19 mouse cellular contexts compared by ENCODE assay signal in genomic region chr8:122817724-122818496, GRCm38 (mm10). TPM values are rescaled to one million over a fixed set of nuclear protein-coding genes. Genes with fewer than 3 reads are reported as not detected.
DNase-seq lines count a peak whose midpoint lies in the region; ATAC-seq and TF ChIP-seq lines count a peak whose summit lies in the region.
"Had no signal": no experiment of that assay in that cellular context is flagged by ENCODE, and none has a peak within 500 bp of the region (broad histone marks: within the 10 kb centered on the region; RNA-seq: fewer than 3 reads in every experiment).

No protein-coding gene starts in this region.

- H3K36me3 ChIP-seq in hindbrain, embryonic 10.5 days, result peaks cover 19% of the 10 kb centered on the region
- no peaks in the 10 kb centered on the region for H3K36me3 ChIP-seq in hindbrain, postnatal 0 days (ENCODE audit: insufficient read depth, low read length)
- no peaks in the 10 kb centered on the region; the same call in 1 of the 2 replicates for H3K36me3 ChIP-seq in midbrain, embryonic 11.5 days (ENCODE audit: control insufficient read depth, insufficient read depth, low read length)
- H3K36me3 ChIP-seq in midbrain, postnatal 0 days (ENCODE audit: insufficient read depth, low read length), result peaks cover 9% of the 10 kb centered on the region
- peaks cover 29% of the 10 kb centered on the region for H3K36me3 ChIP-seq in limb, embryonic 13.5 days

- TF ChIP-seq CTCF in hindbrain, postnatal 0 days (IDR thresholded peaks at IDR 0.05; ENCODE audit: low read depth), result no peak
- TF ChIP-seq CTCF in midbrain, postnatal 0 days (IDR thresholded peaks at IDR 0.05), result no peak

- H3K4me2 ChIP-seq in hindbrain, postnatal 0 days (ENCODE audit: low read depth, low read length), result no peak overlapping the region
- H3K4me2 ChIP-seq in midbrain, embryonic 11.5 days, result no peak overlapping the region
- H3K4me2 ChIP-seq in midbrain, postnatal 0 days (ENCODE audit: low read depth, low read length, poor library complexity, severe bottlenecking), result no peak overlapping the region
- no peak overlapping the region for H3K4me2 ChIP-seq in limb, embryonic 13.5 days (replicated peaks)

- H3K27ac ChIP-seq in hindbrain, embryonic 10.5 days, result peak overlapping the region; percentile 67
- no peak overlapping the region for H3K27ac ChIP-seq in hindbrain, postnatal 0 days
- peak overlapping the region; percentile 14; the same call in 1 of the 2 replicates for H3K27ac ChIP-seq in midbrain, embryonic 11.5 days (ENCODE audit: low read depth, low read length)
- H3K27ac ChIP-seq in midbrain, postnatal 0 days (ENCODE audit: low read depth, low read length), result no peak overlapping the region
- H3K27ac ChIP-seq in limb, embryonic 13.5 days, result no peak overlapping the region
- H3K27ac ChIP-seq: liver, embryonic 14.5 days had no signal

- H3K9me3 ChIP-seq in hindbrain, embryonic 10.5 days, result no peaks in the 10 kb centered on the region
- no peaks in the 10 kb centered on the region for H3K9me3 ChIP-seq in hindbrain, postnatal 0 days (ENCODE audit: low read length)
- no peaks in the 10 kb centered on the region for H3K9me3 ChIP-seq in midbrain, embryonic 11.5 days (ENCODE audit: control insufficient read depth, low read length)
- H3K9me3 ChIP-seq in midbrain, postnatal 0 days (ENCODE audit: low read length), result no peaks in the 10 kb centered on the region
- no peaks in the 10 kb centered on the region for H3K9me3 ChIP-seq in limb, embryonic 13.5 days

- no peak overlapping the region for H3K9ac ChIP-seq in hindbrain, postnatal 0 days (replicated peaks; ENCODE audit: low read length)
- H3K9ac ChIP-seq in midbrain, embryonic 11.5 days (ENCODE audit: low read length), result no peak overlapping the region
- no peak overlapping the region for H3K9ac ChIP-seq in midbrain, postnatal 0 days (replicated peaks; ENCODE audit: low read length, poor library complexity, severe bottlenecking)
- 0 out of 2 replicates have a peak overlapping the region, but pooled peaks have one; percentile 31 for H3K9ac ChIP-seq in limb, embryonic 13.5 days
- H3K9ac ChIP-seq: liver, embryonic 14.5 days had no signal

- ATAC-seq in hindbrain, postnatal 0 days, result no peak
- no peak for ATAC-seq in midbrain, embryonic 11.5 days (ENCODE audit: low FRiP score)
- ATAC-seq in midbrain, postnatal 0 days (ENCODE audit: low FRiP score), result no peak
- no peak for ATAC-seq in limb, embryonic 13.5 days (ENCODE audit: low FRiP score, low read depth)
- ATAC-seq: activated CD4-positive, CD25-positive, alpha-beta regulatory T cell, adult 4 months; forebrain, embryonic 14.5 days; Patski had no signal

- WGBS in hindbrain, embryonic 10.5 days, result 37% methylated on average over 13 of the region's 13 CpGs
- WGBS in hindbrain, postnatal 0 days, result 54% methylated on average over 13 of the region's 13 CpGs
- WGBS in midbrain, embryonic 11.5 days, result 39% methylated on average over 13 of the region's 13 CpGs
- WGBS in midbrain, postnatal 0 days, result 36% methylated on average over 13 of the region's 13 CpGs
- WGBS in limb, embryonic 13.5 days, result 53% methylated on average over 13 of the region's 13 CpGs

- DNase-seq in hindbrain, embryonic 10.5 days (ENCODE audit: low spot score), result no peak
- no peak for DNase-seq in hindbrain, postnatal 0 days (ENCODE audit: low spot score)
- peak; percentile 85 for DNase-seq in midbrain, embryonic 11.5 days (ENCODE audit: low spot score, missing footprints)
- no peak for DNase-seq in midbrain, postnatal 0 days (ENCODE audit: low spot score)
- peak; percentile 49 for DNase-seq in brain, adult 2 months (ENCODE audit: low read depth, low spot score)
- DNase-seq in adrenal gland, adult (ENCODE audit: inconsistent age in 2 of 2, low spot score in 1 of 2), result no peak
- DNase-seq: adrenal gland, postnatal 25 days; cerebellum, adult 9-10 months; lung, postnatal 14 days; thymus, adult 18-20 months had no signal

- peaks cover 8% of the 10 kb centered on the region for H3K27me3 ChIP-seq in hindbrain, embryonic 10.5 days (ENCODE audit: insufficient read depth, poor library complexity, severe bottlenecking)
- no peaks in the 10 kb centered on the region for H3K27me3 ChIP-seq in hindbrain, postnatal 0 days (ENCODE audit: insufficient read depth, low read length)
- no peaks in the 10 kb centered on the region for H3K27me3 ChIP-seq in midbrain, embryonic 11.5 days (ENCODE audit: control insufficient read depth, insufficient read depth, low read length)
- no peaks in the 10 kb centered on the region for H3K27me3 ChIP-seq in midbrain, postnatal 0 days (ENCODE audit: insufficient read depth, low read length)
- no peaks in the 10 kb centered on the region for H3K27me3 ChIP-seq in limb, embryonic 13.5 days
- H3K27me3 ChIP-seq: Patski had no signal

- peaks cover 70% of the 10 kb centered on the region for H3K4me1 ChIP-seq in hindbrain, embryonic 10.5 days (replicated peaks)
- H3K4me1 ChIP-seq in hindbrain, postnatal 0 days (ENCODE audit: insufficient read depth, low read length), result peaks cover 4% of the 10 kb centered on the region; the same call in 1 of the 2 replicates
- peaks cover 5% of the 10 kb centered on the region for H3K4me1 ChIP-seq in midbrain, embryonic 11.5 days (ENCODE audit: control insufficient read depth, insufficient read depth, low read length)
- no peaks in the 10 kb centered on the region for H3K4me1 ChIP-seq in midbrain, postnatal 0 days (ENCODE audit: insufficient read depth, low read length)
- no peaks in the 10 kb centered on the region for H3K4me1 ChIP-seq in limb, embryonic 13.5 days

- no peak overlapping the region for H3K4me3 ChIP-seq in hindbrain, embryonic 10.5 days
- H3K4me3 ChIP-seq in hindbrain, postnatal 0 days (ENCODE audit: low read length), result no peak overlapping the region
- no peak overlapping the region for H3K4me3 ChIP-seq in midbrain, embryonic 11.5 days (ENCODE audit: low read depth, low read length)
- no peak overlapping the region for H3K4me3 ChIP-seq in midbrain, postnatal 0 days (ENCODE audit: low read depth, low read length)
- no peak overlapping the region for H3K4me3 ChIP-seq in limb, embryonic 13.5 days

RNA-seq across cellular contexts. Expression of gene Cdh15, which starts 29.9 kb away (rescaled TPM):
- 0.80 and 1.2 TPM in 2 replicates for polyA plus RNA-seq in hindbrain, embryonic 10.5 days (2016; fragmentation: Nextera tagmentation; extraction: Ambion mirVana)
- 0.72 and 0.84 TPM in 2 replicates for total RNA-seq in hindbrain, postnatal 0 days (2014; rRNA removed)
- 2.3 and 2.4 TPM in 2 replicates for polyA plus RNA-seq in hindbrain, postnatal 0 days (2015; fragmentation: Nextera tagmentation; extraction: Ambion mirVana)
- 0.47 and 0.59 TPM in 2 replicates for polyA plus RNA-seq in midbrain, embryonic 11.5 days (2014; fragmentation: Nextera tagmentation; extraction: Ambion mirVana)
- 0.14 and 1.8 TPM in 2 replicates for total RNA-seq in midbrain, postnatal 0 days (2014; rRNA removed)
- polyA plus RNA-seq in midbrain, postnatal 0 days (2015; fragmentation: Nextera tagmentation; extraction: Ambion mirVana), result 3.5 and 4.0 TPM in 2 replicates
- 27.2 and 28.6 TPM in 2 replicates for polyA plus RNA-seq in limb, embryonic 13.5 days (2015; fragmentation: Nextera tagmentation; extraction: Ambion mirVana)
- total RNA-seq: hematopoietic stem cell, adult 5-6 weeks; monocyte, adult 5-6 weeks; neutrophil, adult 5-6 weeks had no signal
- polyA plus RNA-seq: gonadal fat pad, adult 2 months; liver, embryonic 14.5 days had no signal

RNA-seq across cellular contexts. Expression of gene Acsf3, which starts 42.6 kb away (rescaled TPM):
- polyA plus RNA-seq in hindbrain, embryonic 10.5 days (2016; fragmentation: Nextera tagmentation; extraction: Ambion mirVana), result 16.5 and 18.0 TPM in 2 replicates
- total RNA-seq in hindbrain, postnatal 0 days (2014; rRNA removed), result 19.9 and 22.3 TPM in 2 replicates
- 18.6 and 20.6 TPM in 2 replicates for polyA plus RNA-seq in hindbrain, postnatal 0 days (2015; fragmentation: Nextera tagmentation; extraction: Ambion mirVana)
- 13.9 and 14.9 TPM in 2 replicates for polyA plus RNA-seq in midbrain, embryonic 11.5 days (2014; fragmentation: Nextera tagmentation; extraction: Ambion mirVana)
- 22.1 and 22.7 TPM in 2 replicates for total RNA-seq in midbrain, postnatal 0 days (2014; rRNA removed)
- 18.8 and 18.9 TPM in 2 replicates for polyA plus RNA-seq in midbrain, postnatal 0 days (2015; fragmentation: Nextera tagmentation; extraction: Ambion mirVana)
- polyA plus RNA-seq in limb, embryonic 13.5 days (2015; fragmentation: Nextera tagmentation; extraction: Ambion mirVana), result 18.2 and 19.8 TPM in 2 replicates

Comparison
In these comparisons a context has a peak if more than half of its experiments do, and no peak if none do; other contexts are left out.
1. DNase-seq: peak in midbrain, embryonic 11.5 days (single experiment) and brain, adult 2 months (single experiment); none in hindbrain, embryonic 10.5 days (single experiment), hindbrain, postnatal 0 days (single experiment), midbrain, postnatal 0 days (single experiment) and adrenal gland, adult (0 of 2).
2. H3K27ac ChIP-seq: peak in hindbrain, embryonic 10.5 days (single experiment) and midbrain, embryonic 11.5 days (single experiment); none in hindbrain, postnatal 0 days (single experiment), midbrain, postnatal 0 days (single experiment) and limb, embryonic 13.5 days (single experiment).